Mouse (Mus musculus): ENCODE results near the gene Lrguk. TPM values are rescaled to one million over a fixed set of nuclear protein-coding genes. Genes with fewer than 3 reads are reported as not detected.

Gene Lrguk
- polyA plus RNA-seq (2015; fragmentation: Illumina TruSeq; extraction: RNeasy Lipid Tissue Mini Kit (QIAGEN cat#74804); ENCODE audit: insufficient read depth, low replicate concordance) = 0.06 TPM

GRCm38 (mm10) chr6:34028933-34029745, at the start of gene Lrguk:
Gene Lrguk (plus strand): TSS chr6:34029448.

GRCm38 (mm10) chr6:34176864-34177247, 147.6 kb downstream of the Lrguk start, which contains the start of gene Slc35b4:
Gene Slc35b4 (minus strand): TSS chr6:34177111.

Other genes starting within 250 kb of the Lrguk start
- 37.3 TPM for gene Slc35b4, start 147.7 kb downstream of the Lrguk start, polyA plus RNA-seq (2015; fragmentation: Illumina TruSeq; extraction: RNeasy Lipid Tissue Mini Kit (QIAGEN cat#74804); ENCODE audit: insufficient read depth, low replicate concordance)

All from spleen, adult 10 weeks (tissue).